Comparison of ENCODE assay signal across 9 mouse cellular contexts in genomic region chr6:52861928-52862327, GRCm38 (mm10).
A peak's percentile ranks its signal among the peaks of the same experiment; 100 is the strongest.
DNase-seq lines count a peak whose midpoint lies in the region; ATAC-seq and TF ChIP-seq lines count a peak whose summit lies in the region.
"Had no signal": no experiment of that assay in that cellular context is flagged by ENCODE, and none has a peak within 500 bp of the region (broad histone marks: within the 10 kb centered on the region; RNA-seq: fewer than 3 reads in every experiment).

No protein-coding gene starts in this region.

- H3K4me1 ChIP-seq in kidney, embryonic 16.5 days (ENCODE audit: insufficient read depth, low read length), result peaks cover 24% of the 10 kb centered on the region; the same call in 1 of the 2 replicates
- peaks cover 3% of the 10 kb centered on the region for H3K4me1 ChIP-seq in embryonic facial prominence, embryonic 11.5 days (ENCODE audit: control insufficient read depth, insufficient read depth, low read length)
- H3K4me1 ChIP-seq in heart, embryonic 13.5 days, result peaks cover 45% of the 10 kb centered on the region

- peak; percentile 57; the same call in 1 of the 2 replicates for ATAC-seq in kidney, embryonic 16.5 days (ENCODE audit: low FRiP score, low TSS enrichment)
- no peak for ATAC-seq in embryonic facial prominence, embryonic 11.5 days (replicated peaks; ENCODE audit: insufficient number of reproducible peaks, low FRiP score, low TSS enrichment, low read depth)
- no peak for ATAC-seq in heart, embryonic 13.5 days (ENCODE audit: extremely low read depth, insufficient number of reproducible peaks, low FRiP score, low TSS enrichment)
- no peak for ATAC-seq in CD4-positive, CD25-positive, alpha-beta regulatory T cell, adult 4 months

- H3K27me3 ChIP-seq in kidney, embryonic 16.5 days (ENCODE audit: insufficient read depth, low read length), result no peaks in the 10 kb centered on the region
- H3K27me3 ChIP-seq in embryonic facial prominence, embryonic 11.5 days (ENCODE audit: control insufficient read depth, insufficient read depth, low read length), result no peaks in the 10 kb centered on the region
- H3K27me3 ChIP-seq in heart, embryonic 13.5 days (replicated peaks), result no peaks in the 10 kb centered on the region
- H3K27me3 ChIP-seq: liver, embryonic 15.5 days had no signal

- WGBS in kidney, embryonic 16.5 days, result 28% methylated on average over 7 of the region's 7 CpGs
- WGBS in embryonic facial prominence, embryonic 11.5 days, result 20% methylated on average over 7 of the region's 7 CpGs
- WGBS in heart, embryonic 13.5 days, result 21% methylated on average over 7 of the region's 7 CpGs

- H3K27ac ChIP-seq in kidney, embryonic 16.5 days (ENCODE audit: low read length), result no peak overlapping the region
- no peak overlapping the region for H3K27ac ChIP-seq in embryonic facial prominence, embryonic 11.5 days (replicated peaks; ENCODE audit: low read depth, low read length)
- peak overlapping the region; percentile 68 for H3K27ac ChIP-seq in heart, embryonic 13.5 days (replicated peaks)
- no peak overlapping the region for H3K27ac ChIP-seq in left cerebral cortex, adult 2 months
- H3K27ac ChIP-seq: liver, embryonic 15.5 days had no signal

- intact Hi-C loops in left cerebral cortex, adult 2 months (cut with DNase I), result no loop called here

- H3K36me3 ChIP-seq in kidney, embryonic 16.5 days (ENCODE audit: insufficient read depth, low read length), result no peaks in the 10 kb centered on the region
- H3K36me3 ChIP-seq in embryonic facial prominence, embryonic 11.5 days (replicated peaks; ENCODE audit: control insufficient read depth, insufficient read depth, low read depth, low read length), result no peaks in the 10 kb centered on the region
- no peaks in the 10 kb centered on the region for H3K36me3 ChIP-seq in heart, embryonic 13.5 days
- H3K36me3 ChIP-seq: liver, embryonic 15.5 days had no signal

- H3K9me3 ChIP-seq in kidney, embryonic 16.5 days (ENCODE audit: low read length), result no peaks in the 10 kb centered on the region
- no peaks in the 10 kb centered on the region for H3K9me3 ChIP-seq in embryonic facial prominence, embryonic 11.5 days (replicated peaks; ENCODE audit: control insufficient read depth, low read length)
- H3K9me3 ChIP-seq in heart, embryonic 13.5 days, result no peaks in the 10 kb centered on the region
- H3K9me3 ChIP-seq: liver, embryonic 15.5 days had no signal

- no peak overlapping the region for H3K9ac ChIP-seq in kidney, embryonic 16.5 days (replicated peaks; ENCODE audit: low read length)
- no peak overlapping the region for H3K9ac ChIP-seq in embryonic facial prominence, embryonic 11.5 days (replicated peaks; ENCODE audit: low read length)
- H3K9ac ChIP-seq in heart, embryonic 13.5 days, result no peak overlapping the region
- H3K9ac ChIP-seq: liver, embryonic 15.5 days had no signal

- H3K4me3 ChIP-seq in kidney, embryonic 16.5 days (ENCODE audit: low read length), result no peak overlapping the region
- H3K4me3 ChIP-seq in embryonic facial prominence, embryonic 11.5 days (ENCODE audit: low read depth, low read length), result no peak overlapping the region
- no peak overlapping the region for H3K4me3 ChIP-seq in heart, embryonic 13.5 days
- H3K4me3 ChIP-seq in left cerebral cortex, adult 2 months, result no peak overlapping the region
- H3K4me3 ChIP-seq: liver, embryonic 15.5 days had no signal

- no peak overlapping the region for H3K4me2 ChIP-seq in kidney, embryonic 16.5 days (replicated peaks; ENCODE audit: low read depth, low read length)
- H3K4me2 ChIP-seq in embryonic facial prominence, embryonic 11.5 days (ENCODE audit: low read depth, low read length), result no peak overlapping the region
- H3K4me2 ChIP-seq in heart, embryonic 13.5 days, result peak overlapping the region; percentile 18; the same call in 1 of the 2 replicates
- H3K4me2 ChIP-seq: liver, embryonic 15.5 days had no signal

- DNase-seq in kidney, adult 11 months, result no peak
- peak; percentile 90 for DNase-seq in embryonic facial prominence, embryonic 11.5 days (ENCODE audit: low spot score)
- DNase-seq in mesoderm, embryonic 11.5 days (ENCODE audit: low read depth, low spot score), result peak; percentile 71
- DNase-seq in left cerebral cortex, adult 2 months (ENCODE audit: extremely low spot score in 1 of 2, low spot score in 2 of 2), result no peak
- DNase-seq in ovary, postnatal 14 days (ENCODE audit: low spot score), result no peak

- TF ChIP-seq CTCF in left cerebral cortex, adult 2 months (IDR thresholded peaks at IDR 0.05), result no peak

Comparison
In these comparisons a context has a peak if more than half of its experiments do, and no peak if none do; other contexts are left out.
1. DNase-seq: peak in embryonic facial prominence, embryonic 11.5 days (single experiment) and mesoderm, embryonic 11.5 days (single experiment); none in kidney, adult 11 months (single experiment), left cerebral cortex, adult 2 months (0 of 2) and ovary, postnatal 14 days (single experiment).